ENCODE assay signal across 15 mouse cellular contexts in the genomic region with DNA sequence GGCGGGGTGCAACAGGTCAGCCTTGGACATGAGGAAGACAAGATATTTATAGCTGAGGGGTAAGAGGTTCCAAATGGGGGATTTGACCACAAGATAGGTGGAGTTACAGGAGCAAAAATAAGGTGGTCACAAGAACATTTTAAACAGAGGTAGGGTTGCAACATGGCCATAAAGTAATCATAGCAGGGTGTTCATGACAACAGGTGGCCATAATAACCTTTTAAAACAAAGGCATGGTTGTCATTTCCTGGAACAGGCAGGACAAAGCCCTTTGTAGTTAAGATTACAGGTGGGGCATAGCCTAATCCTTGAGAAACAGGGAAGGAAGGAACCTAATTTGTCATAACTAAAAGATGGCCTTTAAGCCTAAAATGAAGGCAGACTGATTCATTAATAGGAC.
"Had no signal": no experiment of that assay in that cellular context is flagged by ENCODE, and none has a peak within 500 bp of the region (broad histone marks: within the 10 kb centered on the region; RNA-seq: fewer than 3 reads in every experiment).

No protein-coding gene starts in this region.

- H3K9ac ChIP-seq: liver, embryonic 13.5 days; neural tube, embryonic 13.5 days had no signal

- H3K27ac ChIP-seq: left cerebral cortex, adult 2 months; liver, embryonic 13.5 days; neural tube, embryonic 13.5 days; stomach, postnatal 0 days had no signal

- H3K9me3 ChIP-seq: liver, embryonic 13.5 days; neural tube, embryonic 13.5 days had no signal

- H3K4me1 ChIP-seq: liver, embryonic 13.5 days had no signal

- H3K27me3 ChIP-seq: liver, embryonic 13.5 days; neural tube, embryonic 13.5 days had no signal

- H3K4me3 ChIP-seq: left cerebral cortex, adult 2 months; liver, embryonic 13.5 days; neural tube, embryonic 13.5 days had no signal

- DNase-seq: kidney, adult 18-20 months; kidney, postnatal 25 days; layer of hippocampus, postnatal 36 days; liver, embryonic 13.5 days; lung, adult 2 months; lung, postnatal 14 days; lung, postnatal 4 days; midbrain, embryonic 14.5 days; thymus, adult 2 months; thymus, postnatal 14 days; thymus, postnatal 4 days had no signal

- H3K4me2 ChIP-seq: liver, embryonic 13.5 days; midbrain, embryonic 11.5 days; neural tube, embryonic 13.5 days had no signal
